Mouse (Mus musculus) CD4-positive naive resting alpha-beta T cell, adult 76 days (primary cell): Measurements from ENCODE around the gene Sirpb1c. TPM values are rescaled to one million over a fixed set of nuclear protein-coding genes. Genes with fewer than 3 reads are reported as not detected.

Experiments
- total RNA-seq: library from RNA; stranded (reverse); gene quantifications from one replicate; pipeline ENCODE4 v1.2.4, GENCODE M21; 2023

Sirpb1c gene
- 1.6 TPM for total RNA-seq

DNA sequence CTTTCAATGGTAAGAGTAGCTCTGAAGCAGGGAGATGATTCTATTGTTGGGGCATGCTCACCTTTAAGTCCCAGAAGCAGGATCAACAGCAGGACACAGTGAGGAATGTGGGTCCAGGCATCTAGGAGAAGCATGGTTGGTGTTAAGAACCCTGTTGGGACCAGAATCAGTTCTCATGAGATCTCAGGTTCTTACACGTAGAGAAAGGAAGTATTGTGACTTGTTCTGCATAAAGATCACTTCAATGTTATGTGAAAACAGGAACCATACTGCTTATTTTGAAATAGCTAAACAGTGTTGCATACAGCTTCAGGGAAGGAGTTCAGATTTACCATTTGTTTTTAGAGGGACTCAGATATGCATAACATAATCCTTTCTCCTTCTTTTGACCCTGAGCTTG is at the start of gene Sirpb1c:
Gene Sirpb1c, minus strand, starts transcription at position 249 of the 400 bp plus-strand sequence.

Other genes starting within 250 kb of the Sirpb1c start
- 1.4 TPM for gene Gm5150, start 157.9 kb upstream of the Sirpb1c start, total RNA-seq